ENCODE assay signal across 1 mouse cellular context in the genomic region with DNA sequence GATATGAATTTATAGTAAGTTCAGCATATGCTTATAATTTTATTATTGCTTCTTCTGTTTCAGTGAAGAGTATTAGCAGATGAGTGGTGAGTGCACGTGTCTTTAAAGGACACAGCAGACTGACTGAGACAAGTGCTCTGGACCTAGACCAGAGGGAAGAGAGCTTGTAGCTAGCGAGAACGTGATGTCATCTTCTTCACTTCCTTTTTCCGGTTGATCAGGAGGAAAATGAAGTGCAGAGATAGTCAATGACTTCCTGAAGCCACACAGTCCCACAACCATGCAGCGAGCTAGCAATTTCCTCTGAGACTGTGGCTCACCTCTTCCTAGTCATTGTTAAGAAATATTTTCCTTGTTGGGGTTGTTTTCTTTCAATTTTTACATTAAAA.
TF ChIP-seq lines count a peak whose summit lies in the region.

No protein-coding gene starts in this region.

TF ChIP-seq in MEL, 35 proteins besides CTCF, POLR2A, EP300 and RAD21 (continued from another document):
- TF ChIP-seq MYC (IDR thresholded peaks at IDR 0.05; ENCODE audit: low read depth, low read length) = no peak
- peak; percentile 8; the same call in 1 of the 2 replicates for TF ChIP-seq SIN3A (IDR thresholded peaks at IDR 0.05; ENCODE audit: low read length)
